Mouse (Mus musculus) ZHBTc4 (cell line): Measurements from ENCODE around the gene Cbx6.
"Not testable (repeated sequence)": the region's sequence is repeated elsewhere in the genome, so short reads cannot be mapped to it uniquely, and the experiment has no call there.

ENCODE experiments used
- DNase-seq: peaks from one replicate; pipeline ENCODE4 v3.0.0-alpha.2; 2011; ENCODE audit warnings: low read depth, low spot score

The Cbx6 gene

DNA sequence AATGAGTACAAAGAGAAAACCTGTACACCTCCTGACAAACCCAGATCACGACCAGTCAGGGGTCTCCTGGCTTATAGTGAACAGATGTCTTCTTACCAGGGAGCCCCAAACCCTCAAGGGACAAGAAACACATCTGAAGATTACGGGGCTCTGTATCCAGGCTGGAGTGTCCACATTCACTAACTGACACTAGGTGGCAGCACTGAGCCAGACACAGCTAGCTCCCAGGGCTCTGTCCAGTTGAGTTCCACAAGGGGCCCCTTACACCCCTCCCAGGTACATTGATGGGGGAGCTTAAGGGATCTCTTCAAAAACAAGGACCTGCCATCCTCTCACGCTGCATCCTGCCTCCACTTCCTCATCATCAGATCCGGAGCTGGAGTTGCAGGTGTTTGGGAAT lies 4.1 kb downstream of the Cbx6 start:
- peak; percentile 85 for DNase-seq

DNA sequence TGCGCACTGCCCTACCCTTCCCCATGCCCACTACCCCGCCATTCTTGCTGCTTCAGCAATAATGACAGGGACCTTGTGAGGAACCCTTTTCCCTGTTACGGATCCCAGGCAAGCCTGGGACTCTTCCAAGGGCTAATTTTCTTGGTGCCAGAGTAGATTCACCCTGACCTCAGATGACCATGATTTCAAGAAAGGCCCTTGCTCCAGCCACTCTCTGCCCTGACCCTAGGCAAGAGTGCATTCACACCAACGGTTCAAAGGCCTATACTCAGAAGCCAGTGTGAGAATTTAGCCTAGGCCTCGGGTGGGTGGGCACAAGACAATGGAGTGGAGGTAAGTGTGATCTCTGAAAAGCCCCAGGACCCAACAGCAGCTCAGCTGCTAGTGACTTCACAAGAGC lies 5.1 kb downstream of the Cbx6 start:
- no peak for DNase-seq

DNA sequence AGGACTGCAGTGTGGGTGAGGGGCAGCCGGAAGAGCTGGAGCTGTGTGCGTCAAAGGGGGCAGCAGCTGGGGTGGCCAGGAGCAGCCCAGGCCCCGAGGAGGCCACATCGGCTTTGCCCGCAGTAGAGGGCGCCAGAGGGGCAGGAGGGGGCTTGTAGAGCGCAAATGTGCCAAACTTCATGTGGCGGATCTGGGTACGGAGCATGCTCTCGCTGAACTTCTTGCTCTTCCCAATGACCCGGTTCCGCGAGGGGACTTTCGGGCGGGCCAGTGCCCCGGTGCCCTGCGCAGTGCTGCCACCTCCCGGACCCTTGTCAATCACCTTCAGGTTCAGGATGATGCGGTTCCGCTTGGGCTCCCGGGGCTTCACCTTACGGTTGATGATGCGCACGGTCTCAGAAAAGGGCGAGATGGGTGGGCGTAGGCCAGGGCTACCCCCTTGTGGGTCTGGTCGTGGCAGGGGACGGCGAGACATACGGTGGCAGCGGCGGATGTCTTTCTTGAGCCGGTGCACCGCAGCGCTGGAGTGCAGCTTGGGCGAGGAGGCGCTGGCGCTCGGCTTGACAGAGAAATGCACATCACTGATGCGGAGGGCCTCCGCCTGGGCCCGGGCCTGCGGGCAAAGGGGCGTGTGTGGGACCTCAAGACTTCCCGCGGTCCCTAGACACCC lies 6.0 kb downstream of the Cbx6 start:
- peak; percentile 64 for DNase-seq

DNA sequence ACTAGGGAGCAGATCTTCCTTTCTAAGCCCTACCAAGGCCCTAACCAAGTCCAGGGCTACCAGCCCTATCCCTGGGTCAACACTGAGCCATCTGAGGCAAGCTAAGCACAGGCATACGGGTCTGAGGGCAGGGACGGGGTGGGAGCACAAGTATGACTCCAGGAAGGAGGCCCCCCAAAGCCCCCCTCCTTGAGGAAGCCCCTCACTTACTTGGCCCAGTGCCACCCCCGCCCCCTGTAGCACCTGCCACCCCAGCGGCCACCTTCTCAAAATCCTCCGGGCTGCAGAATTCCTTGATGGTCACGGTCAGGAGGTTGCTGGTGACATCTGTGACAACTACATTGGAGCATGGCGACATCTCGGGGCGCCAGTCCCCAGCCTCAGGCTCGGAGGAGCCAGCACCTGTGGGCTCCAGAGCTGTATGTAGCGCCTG lies 6.7 kb downstream of the Cbx6 start:
- DNase-seq: no peak

DNA sequence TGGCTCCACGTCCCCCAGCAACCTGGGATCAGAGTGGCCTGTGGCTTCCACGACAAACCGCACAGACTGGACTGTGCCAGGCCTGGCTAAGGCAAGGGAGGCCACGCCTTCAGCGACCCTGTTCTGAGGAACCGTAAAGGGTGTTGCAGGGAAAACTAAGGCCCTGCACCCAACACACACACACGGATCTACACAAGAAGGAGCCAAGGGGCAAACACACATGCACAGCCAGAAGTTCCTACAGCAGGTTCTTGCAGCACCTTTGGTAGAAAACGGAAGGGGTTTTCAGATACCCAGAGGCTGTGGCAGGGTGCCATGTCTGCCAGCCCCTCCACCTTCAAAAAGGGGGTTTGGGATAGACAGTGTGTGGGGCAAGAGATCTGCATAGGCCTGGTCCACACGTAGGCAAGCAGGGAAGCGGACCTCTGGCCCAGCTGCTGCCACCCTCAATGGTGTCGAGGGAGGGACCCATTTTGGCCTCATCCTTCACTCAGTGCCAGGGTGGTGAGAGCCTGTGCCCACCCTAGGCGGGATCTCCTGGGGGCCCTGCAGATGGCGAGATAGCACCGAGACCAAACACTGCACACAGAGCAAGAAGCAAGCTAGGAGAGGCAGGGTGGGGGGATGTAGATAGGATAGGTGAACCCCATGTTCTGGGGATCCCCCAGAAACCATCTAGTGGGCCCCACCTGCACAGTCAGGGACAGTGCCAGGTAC lies 7.3 kb downstream of the Cbx6 start:
- DNase-seq: no peak

DNA sequence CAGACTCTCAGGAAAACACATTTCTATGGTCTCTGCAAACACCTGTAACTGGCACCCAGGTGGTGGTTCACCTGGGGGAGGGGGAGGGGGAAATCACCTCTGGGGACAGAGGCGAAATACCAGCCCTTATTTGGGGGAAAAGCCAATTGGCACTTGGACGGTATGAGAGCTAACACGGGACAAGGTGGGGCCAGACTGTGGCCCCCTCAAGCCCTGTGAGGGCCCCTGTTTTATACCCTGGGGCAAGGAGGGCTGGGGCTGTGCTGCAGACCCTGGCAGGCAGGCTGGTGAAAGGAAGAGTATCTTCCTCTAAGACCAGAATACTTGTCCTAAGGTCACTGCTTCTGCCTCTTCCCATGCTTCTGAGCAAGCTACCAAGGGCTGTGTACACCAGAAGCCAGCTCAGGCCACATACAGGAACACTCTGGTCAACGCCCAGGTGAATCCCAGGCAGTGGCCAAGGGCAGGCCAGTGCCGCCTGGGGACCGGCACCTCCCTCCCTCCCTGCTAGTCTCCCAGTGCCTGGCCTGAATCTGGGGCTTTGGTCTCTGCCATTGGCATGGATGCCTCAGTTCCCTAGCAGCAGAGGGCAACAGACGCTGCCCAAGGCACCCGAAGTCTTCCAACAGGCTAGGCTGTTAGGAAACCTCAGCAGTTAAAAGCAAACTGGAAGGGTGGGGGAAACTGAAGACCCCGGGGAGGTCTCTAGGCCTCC lies 8.1 kb downstream of the Cbx6 start:
- no peak for DNase-seq

DNA sequence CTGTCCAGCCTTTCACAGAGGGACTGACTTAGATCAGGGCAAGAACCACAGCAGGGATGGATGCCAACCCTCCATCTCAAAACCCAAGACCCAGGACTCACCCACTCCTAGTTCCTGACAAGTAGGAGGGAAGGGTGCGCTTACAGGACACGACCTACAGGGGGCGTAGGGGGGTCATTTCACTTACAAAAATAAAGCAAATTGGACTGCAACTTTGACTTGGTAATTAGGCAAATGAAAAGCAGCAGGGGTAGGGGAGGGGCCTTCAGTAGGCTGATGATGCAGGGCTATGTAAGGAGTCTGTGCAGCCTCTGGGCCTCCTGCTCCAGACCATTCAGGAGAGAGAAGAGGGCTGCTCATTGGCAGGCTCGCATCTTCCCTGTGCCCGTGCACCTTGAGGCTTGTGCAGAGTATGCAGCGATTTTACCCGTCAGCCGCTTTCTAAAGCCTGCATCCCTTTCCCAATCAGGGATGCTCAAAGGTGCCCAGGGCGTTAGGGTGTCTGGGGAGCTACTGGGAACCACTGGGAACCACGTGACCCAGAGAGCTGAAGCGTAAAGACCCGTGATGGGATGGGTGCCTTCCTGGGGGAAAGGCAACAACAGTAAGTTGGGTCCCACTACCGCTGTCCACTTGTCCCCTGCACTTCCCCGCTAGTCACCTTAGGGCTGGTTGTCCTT lies 9.2 kb downstream of the Cbx6 start:
- DNase-seq: peak; percentile 93

DNA sequence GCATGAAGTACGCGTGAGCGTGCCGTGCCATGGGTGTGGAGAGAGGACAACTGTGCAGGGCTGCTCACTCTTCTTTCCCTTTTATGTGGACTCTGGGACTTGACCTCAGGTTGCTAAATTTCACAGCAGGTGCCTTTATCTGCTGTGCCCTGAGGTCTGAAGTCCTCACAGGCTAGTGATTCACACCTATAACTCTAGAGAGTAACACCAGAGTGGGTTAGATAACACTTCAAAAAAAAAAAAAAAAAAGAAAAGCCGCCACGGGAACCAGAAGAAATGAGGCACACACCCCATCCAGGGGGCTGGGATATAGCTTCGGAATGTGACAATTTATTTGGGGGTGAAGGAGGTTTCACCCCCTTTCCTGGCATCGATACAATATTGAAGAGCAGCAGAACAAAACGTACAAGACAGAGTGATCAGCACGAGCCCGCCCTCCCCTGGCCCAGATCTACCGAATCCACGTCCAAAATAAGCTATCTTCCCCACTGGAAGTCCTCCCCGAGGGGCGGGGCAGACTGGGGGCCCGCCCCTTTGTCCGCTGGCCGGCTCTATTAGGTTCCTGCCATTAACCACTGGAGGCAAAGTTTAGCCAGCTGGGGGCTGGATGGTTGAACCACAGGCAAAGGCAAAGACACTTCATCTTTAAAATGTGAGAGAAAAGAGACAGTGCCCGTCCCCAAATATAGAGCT lies 10.8 kb downstream of the Cbx6 start:
- DNase-seq: peak; percentile 89

DNA sequence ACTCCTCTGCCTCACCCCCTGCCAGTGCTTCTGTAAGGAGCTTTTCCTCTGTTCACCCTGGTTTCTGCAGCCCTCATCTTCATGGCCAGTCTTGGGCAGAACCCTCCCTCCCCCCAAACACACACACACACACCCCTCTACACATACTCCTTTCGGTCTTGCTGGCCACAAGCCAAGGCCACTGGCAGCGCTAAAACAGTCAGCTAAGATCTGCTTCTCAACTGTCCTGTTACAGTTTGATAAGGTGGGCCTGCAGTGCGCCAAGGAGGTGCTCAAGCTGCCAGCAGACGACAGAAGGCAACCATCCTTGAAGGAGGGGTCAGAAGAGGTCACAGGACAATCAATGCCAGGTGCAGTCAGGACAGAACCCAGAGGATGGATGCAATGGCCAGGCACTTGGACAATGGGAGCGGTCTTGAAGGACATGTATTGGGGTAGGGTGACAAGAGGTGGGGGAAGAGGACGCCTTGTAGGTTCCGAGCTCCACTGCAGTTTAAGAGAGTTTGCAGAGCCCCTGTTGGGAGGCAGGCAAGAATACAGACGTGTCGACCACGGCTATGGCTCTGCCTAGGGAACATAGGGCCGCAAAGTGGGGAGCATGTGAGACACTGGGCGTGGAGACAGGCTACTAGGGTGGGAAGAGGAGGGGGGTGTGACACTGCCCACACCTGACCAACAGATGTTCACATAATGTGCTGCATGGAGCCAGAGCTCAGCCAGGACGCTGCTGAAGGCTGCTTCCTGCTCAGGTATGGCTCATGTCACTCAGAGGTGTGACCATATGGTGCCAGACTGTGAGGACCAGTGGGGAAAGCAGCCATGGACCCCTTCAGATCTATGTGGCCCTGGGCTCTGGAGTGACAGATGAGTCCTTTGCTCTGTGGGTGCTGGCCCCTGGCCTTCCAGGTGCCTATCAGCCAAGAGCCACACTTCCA lies 12.0 kb downstream of the Cbx6 start:
- DNase-seq: no peak

DNA sequence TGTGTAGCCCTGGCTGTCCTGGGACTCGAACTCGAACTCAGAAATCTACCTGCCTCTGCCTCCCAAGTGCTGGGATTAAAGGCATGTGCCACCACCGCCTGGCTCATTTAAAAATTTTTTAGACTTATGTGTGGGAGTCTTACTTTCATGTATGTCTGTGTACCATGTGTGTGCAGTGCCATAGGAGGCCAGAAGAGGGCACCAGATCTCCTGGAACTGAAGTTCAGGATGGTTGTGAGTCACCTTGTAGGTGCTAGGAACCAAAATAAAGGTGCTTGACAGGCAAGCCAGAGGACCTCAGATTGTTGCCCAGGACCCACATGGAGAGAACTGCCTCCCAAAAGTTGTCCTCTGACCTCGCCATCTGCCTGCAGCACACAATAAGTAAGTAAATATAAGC lies 16.2 kb downstream of the Cbx6 start:
- peak; percentile 73 for DNase-seq

DNA sequence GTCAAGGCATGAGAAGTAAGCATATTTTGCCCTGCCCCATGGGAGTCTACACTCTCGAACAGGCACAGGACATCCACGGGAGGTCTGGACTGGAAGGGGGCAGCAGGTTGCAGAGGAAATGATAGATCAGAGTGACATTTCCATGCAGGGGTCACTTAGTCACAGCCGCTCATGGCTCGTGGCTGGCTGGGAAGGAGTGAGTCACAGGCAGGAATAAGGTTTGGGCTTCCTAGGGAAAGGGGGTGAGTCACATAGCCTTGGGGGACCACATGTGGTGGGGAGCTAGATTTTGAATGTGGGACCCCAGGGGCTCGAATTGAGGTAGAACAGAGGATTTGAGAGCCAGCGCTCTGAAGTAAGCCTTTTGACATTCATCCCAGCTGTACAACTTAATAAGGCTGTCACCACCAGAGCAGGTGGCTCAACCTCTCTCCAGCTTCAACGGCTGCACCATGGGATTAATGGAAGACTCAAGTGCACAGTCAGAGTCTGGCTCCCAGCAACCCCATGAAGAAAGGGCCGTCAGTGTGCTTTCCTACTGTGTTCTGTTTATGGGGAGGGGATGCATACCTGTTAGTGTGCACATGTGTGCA lies 20.7 kb downstream of the Cbx6 start:
- DNase-seq: no peak

DNA sequence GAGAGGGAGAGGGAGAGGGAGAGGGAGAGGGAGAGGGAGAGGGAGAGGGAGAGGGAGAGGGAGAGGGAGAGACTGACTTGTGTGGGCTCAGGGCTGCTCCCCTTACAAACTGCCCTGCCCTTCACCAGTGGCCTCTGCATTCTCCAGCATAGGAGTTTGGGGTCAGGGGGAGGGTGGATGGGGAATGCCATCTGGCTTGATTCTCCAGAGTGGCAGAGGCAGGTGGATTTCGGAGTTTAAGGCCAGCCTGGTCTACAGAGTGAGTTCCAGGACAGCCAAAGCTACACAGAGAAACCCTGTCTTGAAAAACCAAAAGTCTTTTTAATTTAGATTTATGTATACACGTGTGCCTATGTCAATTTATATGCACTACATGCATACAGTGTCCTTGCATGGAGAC lies 21.6 kb downstream of the Cbx6 start:
- DNase-seq: not testable (repeated sequence)

DNA sequence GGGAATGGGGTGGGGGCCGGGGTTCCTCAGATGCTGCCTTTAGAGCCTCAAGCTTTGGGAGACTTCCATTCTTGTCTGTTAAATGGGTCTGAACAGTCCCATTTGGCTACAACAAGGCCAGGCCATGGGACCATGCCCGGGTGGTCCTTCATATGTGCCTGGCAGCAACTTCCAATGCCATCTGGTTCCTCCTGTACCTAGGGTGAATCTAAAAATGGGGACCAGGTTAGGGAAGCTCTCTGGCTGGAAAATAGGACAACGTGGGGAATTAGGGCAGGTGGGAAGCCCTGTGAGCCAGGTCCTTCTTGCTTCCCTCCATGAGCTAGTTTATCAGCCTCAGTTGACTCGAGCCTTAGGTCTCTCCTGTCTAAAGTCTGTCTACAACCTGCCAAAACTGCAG lies 23.5 kb downstream of the Cbx6 start:
- DNase-seq: no peak

DNA sequence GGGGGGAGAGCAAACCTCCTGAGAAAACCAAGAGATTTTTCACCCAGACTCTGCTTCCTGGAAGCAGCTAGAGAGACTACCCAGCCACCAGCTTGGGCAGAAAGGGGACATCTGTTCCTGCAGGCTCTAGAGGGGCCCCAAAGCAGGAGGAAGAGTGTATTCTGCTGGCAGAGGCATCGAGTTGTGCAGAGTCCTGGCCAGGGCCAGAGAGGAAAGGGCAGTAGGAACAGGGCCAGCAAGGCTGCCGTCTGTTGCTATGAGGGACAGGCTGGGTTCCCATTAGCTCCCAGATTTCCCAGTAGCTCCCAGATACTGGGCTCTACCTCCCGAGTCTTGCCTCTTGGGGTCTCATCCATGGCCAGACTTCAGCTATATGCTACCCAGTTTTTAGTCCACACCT lies 24.4 kb downstream of the Cbx6 start:
- no peak for DNase-seq

DNA sequence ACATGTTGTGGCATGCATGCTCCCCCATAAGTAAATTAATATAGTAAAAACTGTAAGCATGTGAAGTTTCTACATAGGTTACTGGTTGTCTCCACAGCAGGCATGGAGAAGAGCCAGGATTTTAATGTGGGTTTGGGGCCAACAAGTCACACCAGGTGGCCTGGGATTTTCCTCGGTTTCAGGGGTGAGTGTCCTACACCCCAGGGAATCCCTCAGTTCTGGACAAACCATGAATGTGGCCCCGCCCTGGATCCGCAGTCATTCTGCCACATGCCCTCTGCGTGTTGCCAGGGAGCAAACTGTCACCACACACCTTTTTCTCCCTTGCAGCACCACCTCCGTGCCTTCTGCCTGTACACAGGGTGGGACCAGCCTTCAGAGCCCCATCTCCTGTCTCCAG lies 25.8 kb downstream of the Cbx6 start:
- no peak for DNase-seq

DNA sequence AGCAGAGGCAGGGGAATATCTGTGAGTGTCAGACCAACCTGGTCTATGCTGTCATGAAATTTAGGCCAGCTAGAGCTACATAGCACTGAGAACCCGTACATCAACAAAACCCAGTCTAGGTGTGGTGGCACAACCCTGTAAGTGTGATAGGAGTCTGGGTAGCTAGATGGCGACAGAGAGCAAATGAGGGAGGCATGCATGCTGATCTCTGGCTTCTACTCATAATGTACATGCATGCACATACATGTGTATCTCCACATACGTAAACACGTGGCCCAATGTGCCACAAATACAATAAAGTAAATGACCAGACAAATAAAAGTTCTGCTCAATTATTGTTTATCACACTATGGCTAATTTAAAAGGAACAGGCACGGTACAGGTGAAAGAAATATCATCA lies 26.4 kb downstream of the Cbx6 start:
- peak; percentile 80 for DNase-seq

DNA sequence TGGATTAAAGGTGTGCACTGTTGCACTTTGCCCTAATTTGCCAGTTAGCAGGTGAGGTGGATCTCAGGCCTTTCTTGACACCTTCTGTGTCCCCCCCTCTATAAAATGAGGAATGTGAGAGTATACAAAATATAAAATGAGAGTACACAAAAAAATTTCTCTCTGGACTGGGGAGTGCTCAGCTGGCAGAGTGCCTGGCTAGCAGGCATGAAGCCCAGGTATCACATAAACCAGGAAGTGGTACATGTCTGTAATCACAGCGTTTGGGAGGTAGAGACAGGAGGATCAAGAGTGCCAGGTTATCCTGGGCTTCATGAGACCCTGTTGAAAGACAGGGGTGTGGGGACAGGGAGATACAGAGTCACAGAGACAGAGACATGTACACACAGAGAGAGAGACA lies 27.4 kb downstream of the Cbx6 start:
- no peak for DNase-seq

DNA sequence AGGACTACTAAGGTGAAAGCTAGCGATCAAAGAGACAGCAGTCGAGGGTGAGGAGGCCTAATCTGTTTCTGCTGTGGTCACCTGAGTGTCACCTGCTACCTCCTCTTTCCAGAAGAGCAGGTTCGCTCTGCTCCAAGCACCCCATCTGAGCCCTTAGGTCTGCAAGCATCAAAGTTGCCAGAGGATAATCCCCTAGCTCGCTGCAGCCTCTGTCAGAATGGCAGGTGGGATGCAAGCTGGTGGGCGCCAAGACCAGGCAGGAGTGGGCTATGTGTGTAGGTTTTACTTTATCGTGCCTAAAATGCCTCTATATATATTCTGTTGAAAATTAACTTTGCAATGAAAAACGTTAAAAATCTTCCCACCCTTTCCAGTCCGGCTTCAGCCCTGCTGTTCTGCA lies 29.2 kb downstream of the Cbx6 start:
- no peak for DNase-seq

DNA sequence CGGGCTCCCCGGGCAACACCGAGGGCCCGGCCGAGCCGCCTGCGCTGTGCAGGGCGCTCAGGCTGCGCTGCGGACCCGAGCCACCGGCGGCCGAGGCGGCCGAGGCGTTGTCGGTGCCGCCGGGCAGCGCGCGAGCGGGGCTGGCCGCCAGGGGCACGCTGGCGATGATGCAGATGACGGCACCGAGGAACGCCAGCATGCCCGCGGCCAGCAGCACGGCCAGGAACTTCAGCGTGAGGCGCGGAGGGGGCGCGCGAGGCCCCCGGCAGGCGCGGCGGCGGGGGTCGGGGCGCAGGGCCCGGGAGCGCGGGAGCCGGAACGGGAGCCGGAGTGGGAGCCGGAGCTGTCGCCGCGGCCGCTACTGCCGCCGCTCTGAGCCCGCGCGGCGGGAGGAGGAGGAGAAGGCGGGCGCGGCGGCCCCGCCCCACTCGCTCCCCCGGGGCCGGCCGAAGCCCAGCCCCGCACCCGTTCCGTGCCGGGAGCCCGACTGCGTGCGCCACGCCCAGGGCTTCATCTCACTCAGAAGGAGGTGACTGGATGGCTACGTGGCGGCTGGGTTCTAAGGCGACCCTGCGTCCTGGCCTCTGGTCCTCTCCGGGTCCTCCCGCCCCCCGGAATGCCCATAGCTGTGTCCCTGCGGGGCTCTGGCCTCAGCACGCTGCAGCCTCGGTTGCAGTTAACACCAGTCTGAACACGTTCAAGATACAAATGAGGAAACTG lies 30.0 kb downstream of the Cbx6 start, which contains the start of gene Nptxr:
Gene Nptxr, minus strand, starts transcription at position 415 of the 720 bp plus-strand sequence.
- peak; percentile 75 for DNase-seq
